Mouse (Mus musculus): Measurements from ENCODE around the gene A030003K21Rik.

GRCm38 (mm10) chr1:82924650-82925049 lies 18.5 kb downstream of the A030003K21Rik start, which contains the start of gene A030014E15Rik:
- TF ChIP-seq CTCF (IDR thresholded peaks at IDR 0.05; ENCODE audit: insufficient read depth, low read depth, low read length) = no peak
- no peak for TF ChIP-seq POLR2A (IDR thresholded peaks at IDR 0.05; ENCODE audit: insufficient read depth, low read depth, low read length)
